Mouse (Mus musculus) urinary bladder, adult 2 months (tissue): ENCODE results near the gene Hras. TPM values are rescaled to one million over a fixed set of nuclear protein-coding genes. Genes with fewer than 3 reads are reported as not detected.

Experiments used
- DNase-seq: peaks from one replicate; pipeline ENCODE4 v3.0.0; 2022; ENCODE audit warnings: low spot score
- polyA plus RNA-seq: library from polyadenylated mRNA; depleted of rRNA; stranded (reverse); fragments of >200 nt; gene quantifications from 2 replicates; pipeline ENCODE4 v1.2.3, GENCODE M21; 2012; rRNA removed

The Hras gene
- polyA plus RNA-seq: 114 and 129 TPM in 2 replicates

GRCm38 (mm10) chr7:141193948-141194347 lies at the start of gene Hras, which contains the start of gene Lrrc56:
TSS of gene Hras (minus strand) at chr7:141194005.
TSS of gene Lrrc56 (plus strand) at chr7:141194157.
- DNase-seq: peak; percentile 98

DNA sequence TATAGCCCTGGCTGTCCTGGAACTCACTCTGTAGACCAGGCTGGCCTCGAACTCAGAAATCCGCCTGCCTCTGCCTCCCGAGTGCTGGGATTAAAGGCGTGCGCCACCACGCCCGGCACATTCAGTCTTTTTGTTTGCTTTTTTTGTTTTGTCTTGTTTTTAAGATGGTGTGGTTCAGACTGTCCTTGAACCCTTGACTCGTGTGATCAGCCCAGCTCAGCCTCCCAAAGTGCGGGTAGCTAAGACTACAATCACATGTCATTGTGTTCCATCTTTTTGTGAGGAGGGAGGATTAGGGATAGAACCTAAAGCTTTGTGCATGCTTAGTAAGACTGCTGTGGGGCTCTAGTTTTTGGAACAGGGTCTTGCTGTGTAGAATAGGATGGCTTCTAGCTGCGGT lies 37.7 kb upstream of the Hras start:
- no peak for DNase-seq

- no peak for DNase-seq
Measured at GRCm38 (mm10) chr7:141231111-141231510, 37.3 kb upstream of the Hras start.

GRCm38 (mm10) chr7:141230570-141230969 lies 36.8 kb upstream of the Hras start:
- DNase-seq: no peak

DNA sequence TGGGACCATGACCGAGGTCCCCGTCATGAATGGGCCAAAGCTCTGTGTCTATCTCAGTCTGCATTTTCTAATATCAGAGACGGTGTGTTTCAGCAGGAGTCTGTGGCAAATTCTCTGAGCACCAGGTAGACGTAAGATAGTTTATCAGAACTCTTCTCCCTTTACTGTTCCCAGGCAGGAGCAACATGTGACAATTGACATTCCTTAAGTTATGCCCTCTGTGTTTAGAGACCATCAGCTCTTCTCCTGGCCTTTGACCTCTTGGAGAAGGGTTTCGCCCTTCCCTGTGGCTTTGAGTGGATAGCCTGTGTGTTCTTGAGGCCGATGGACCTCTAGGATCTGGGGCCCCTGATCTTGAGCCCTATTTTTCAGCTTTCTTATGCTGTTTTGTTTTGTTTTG lies 35.9 kb upstream of the Hras start:
- DNase-seq: no peak

- DNase-seq: peak; percentile 92
Measured at GRCm38 (mm10) chr7:141228279-141229067, 34.7 kb upstream of the Hras start, which contains the start of gene Phrf1. TSS of gene Phrf1 (plus strand) at chr7:141228784.

GRCm38 (mm10) chr7:141227796-141228195 lies 34.0 kb upstream of the Hras start:
- no peak for DNase-seq

DNA sequence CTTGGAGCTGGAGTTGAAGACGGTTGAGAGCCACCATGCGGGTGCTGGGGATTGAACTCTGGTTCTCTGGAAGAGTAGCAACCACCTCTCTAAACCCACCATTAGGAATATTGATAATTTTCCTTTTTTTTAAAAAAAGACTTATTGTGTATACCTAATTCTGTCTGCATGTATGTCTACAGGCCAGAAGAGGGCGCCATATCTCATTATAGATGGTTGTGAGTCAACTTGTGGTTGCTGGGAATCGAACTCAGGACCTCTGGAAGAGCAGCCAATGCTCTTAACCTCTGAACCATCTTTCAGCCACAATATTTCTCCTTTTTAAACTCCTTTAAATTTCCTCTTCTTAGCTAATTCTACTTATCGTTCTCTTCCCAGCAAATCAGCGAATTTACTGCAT lies 32.7 kb upstream of the Hras start:
- no peak for DNase-seq

DNA sequence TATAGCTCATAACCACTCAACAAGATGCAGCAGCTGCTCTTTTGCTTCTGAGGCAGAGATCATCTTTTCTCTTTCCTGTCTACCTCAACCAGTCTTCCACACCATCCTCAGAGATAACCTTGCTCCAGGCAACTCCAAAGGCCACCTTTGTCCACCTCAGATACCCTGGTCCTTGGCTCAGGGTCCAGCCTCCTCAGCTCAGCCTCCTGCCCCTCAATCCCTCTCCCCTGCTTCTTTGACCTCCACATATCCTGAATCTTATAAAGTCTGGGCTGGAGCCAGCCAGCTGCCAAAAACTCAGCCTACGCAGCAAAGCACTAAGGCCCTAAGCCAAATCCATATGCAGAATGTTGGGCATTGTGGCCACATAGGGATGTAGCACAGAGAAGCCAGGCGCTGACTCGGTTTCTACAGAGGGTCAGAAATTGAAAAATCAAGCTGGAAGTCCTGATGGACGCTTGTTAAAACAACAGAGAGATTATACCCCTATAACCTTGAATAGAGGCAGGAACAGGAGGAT lies 29.0 kb upstream of the Hras start:
- no peak for DNase-seq

GRCm38 (mm10) chr7:141222126-141222467 lies 28.3 kb upstream of the Hras start:
- DNase-seq: no peak

DNA sequence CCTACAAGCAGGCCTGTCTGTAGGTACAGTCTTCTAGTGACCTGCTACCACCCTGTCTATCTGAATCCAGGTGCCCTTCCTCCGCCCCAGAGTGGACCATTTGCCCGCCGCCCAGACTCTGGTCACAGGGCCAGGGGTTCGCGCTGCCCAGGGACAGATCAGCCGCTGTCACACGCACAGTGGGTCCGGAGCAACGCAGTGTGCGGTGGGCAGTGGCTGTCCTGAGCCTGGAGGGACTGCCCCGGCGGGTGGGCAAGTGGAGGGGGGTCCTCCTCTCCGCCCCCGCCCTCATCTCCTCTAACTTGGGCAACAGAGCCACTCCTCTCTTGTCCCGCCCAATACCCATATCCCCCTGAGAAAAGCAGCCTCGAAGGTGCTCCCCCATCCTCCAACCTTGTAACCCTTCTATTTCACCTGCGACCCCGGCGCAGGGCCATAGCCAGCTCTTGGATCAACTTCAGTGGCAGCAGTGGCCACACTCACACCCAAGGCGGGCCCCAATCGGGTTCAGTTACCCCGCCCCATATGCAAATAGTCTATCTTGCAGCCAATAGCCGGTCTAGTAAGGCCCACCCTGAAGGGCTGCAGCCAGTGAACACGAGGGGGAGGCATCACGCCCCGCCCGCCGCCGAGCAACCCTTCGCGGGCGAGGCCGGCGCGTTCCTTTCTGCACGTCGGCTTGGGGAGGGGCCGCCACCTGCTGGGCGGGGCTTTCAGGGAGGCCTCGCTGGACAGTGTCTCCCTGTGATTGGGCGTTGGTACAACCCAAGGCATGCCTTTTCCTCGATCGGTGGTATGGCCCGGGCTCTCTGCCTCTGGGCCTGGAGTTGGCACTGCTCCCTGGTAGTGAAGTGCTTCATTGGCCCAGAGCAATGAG lies 27.7 kb upstream of the Hras start:
- DNase-seq: peak; percentile 89

GRCm38 (mm10) chr7:141220377-141220776 lies 26.6 kb upstream of the Hras start:
- DNase-seq: no peak

DNA sequence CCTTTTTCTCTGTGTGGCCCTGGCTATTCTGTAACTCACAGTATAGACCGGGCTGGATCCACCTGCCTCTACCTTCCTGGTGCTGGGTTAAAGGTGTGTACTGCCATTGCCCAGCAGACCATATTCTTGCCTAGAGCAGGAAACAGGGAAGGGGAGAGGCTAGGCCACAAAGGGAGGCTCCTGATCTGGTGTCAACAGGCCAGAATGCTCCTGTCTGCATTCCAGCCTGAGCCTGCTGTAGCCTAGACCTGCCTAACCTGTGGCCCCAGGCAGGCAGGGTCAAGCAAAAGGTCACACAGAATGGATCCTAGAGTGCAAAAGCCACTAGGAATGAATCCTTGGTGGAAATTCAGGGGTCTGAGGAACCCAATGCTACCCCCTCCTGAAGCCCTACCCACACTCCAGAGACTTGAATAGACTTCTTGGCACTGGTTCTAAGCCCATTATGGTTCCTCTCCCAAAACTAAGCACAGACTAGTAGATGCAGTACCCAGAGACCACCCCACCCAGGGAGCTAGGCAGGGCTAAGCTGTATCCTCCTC lies 25.8 kb upstream of the Hras start:
- no peak for DNase-seq

DNA sequence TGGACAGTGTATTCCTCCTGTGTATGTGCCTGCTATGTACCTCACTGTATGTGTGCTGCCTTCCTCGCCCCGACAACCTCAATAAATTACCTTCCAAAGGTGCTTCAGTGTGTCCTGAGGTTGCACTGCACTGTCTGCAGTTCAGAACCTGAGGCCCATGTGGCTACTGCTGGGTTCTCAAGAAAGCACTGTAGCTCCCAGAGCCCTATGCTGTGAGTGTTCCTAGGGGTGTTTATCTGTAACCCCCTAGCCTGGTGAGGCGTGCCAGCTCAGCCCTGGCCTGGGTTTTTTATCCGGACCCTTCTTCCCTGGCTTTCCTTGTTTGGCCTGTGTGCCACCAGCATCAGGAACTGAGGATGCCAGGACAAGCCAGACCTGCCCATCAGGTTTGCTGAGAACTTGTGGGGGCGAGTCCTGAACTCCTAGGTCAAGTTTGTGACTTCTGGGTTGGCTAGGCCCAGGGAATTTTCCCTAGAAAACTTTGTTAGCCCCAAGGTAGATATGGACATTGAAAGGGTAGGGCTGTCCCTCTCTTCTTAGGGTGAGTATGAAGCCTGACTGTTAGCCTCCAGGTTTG lies 24.8 kb upstream of the Hras start:
- no peak for DNase-seq

- DNase-seq: no peak
Measured at GRCm38 (mm10) chr7:141218141-141218540, 24.3 kb upstream of the Hras start.

GRCm38 (mm10) chr7:141217343-141218013 lies 23.7 kb upstream of the Hras start:
- DNase-seq: no peak

- DNase-seq: no peak
Measured at GRCm38 (mm10) chr7:141216894-141217293, 23.1 kb upstream of the Hras start.

DNA sequence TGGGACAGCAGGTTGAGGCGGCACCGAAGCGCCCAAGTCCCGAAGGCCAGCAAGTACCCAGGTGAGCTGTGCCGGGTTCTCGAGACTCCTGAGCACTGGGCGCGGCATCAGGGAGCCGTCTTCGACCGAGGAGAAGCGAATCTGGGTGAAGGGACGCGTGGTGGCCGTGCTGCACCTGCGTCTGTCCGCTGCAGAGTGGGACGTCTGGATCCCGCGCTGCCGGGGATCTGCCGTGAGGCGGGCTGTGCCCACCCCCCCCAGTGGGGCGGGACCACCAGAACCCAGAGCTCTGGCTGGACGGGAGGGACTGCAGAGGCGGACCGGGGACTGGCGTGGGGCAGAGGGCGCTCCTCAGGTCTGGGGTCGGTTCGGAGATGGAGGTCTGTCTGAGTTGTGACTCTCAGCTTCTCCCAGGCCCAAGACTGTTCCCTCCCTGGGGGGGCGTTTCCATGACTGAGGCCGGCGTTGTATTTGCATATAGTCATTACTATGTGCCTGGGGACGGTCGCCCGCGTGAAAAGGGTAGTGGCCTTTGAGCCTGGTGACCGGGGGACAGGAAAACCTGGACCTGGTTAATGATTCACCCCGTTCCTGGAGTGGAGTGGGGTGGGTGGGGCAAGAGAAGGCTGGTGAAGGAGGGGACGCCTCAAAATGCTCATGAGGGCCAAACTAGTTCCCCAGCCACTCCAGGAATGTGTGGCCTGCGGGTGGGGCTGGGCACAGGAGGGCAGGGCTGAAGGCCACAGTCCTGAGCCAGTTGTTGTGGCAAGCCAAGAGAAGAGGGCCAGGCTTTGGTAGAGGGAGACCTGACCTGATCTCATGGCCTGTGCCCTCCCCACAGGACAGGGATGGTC lies 22.3 kb upstream of the Hras start:
- peak; percentile 85 for DNase-seq

GRCm38 (mm10) chr7:141215101-141215879 lies 21.5 kb upstream of the Hras start, which contains the start of gene Rassf7:
TSS of gene Rassf7 (plus strand) at chr7:141215860.
- DNase-seq: no peak

DNA sequence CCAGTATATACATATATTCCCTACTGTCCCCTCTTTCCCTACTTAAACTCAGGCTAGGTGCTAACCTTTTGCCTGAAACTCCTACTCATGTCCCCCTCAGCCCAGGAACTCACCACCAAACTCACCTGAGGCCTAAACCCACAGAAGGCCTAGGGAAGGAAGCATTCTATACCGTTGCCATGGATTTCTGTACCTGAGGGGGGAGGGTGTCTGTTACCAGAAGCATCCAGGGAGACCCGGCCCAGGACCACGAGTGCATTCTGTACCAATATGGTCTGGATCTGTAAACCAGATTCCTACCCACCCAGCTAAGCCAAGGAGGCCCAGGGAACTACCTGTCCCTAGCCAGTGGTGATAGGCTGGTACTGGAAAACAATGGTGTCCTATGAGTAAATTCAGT lies 20.5 kb upstream of the Hras start:
- DNase-seq: no peak
